Mouse (Mus musculus) heart, embryonic 15.5 days (tissue): ENCODE measurements around the gene Chrm1. TPM values are rescaled to one million over a fixed set of nuclear protein-coding genes. Genes with fewer than 3 reads are reported as not detected.
"Not testable (repeated sequence)": the region's sequence is repeated elsewhere in the genome, so short reads cannot be mapped to it uniquely, and the experiment has no call there.

Source experiments
- ATAC-seq: fragments of 200-750 bp; cut with Nextera tagmentation; replicated peaks from 2 replicates; pipeline ENCODE4 v1.8.0; 2017; ENCODE audit warnings: low read depth, moderate TSS enrichment; ENCODE audit not compliant: insufficient number of reproducible peaks, insufficient read depth, low FRiP score
- H3K27ac ChIP-seq: fragments of 300-500 bp; sonication (generic); 2 replicates; pipeline ENCODE4 v1.5.1; 2015; ENCODE audit warnings: mild to moderate bottlenecking, inconsistent platforms
- H3K27me3 ChIP-seq: fragments of 300-500 bp; sonication (generic); 2 replicates; pipeline ENCODE4 v1.6.1; 2015; ENCODE audit warnings: inconsistent platforms
- H3K36me3 ChIP-seq: fragments of 300-500 bp; sonication (generic); 2 replicates; pipeline ENCODE4 v1.6.1; 2015; ENCODE audit warnings: mild to moderate bottlenecking, inconsistent platforms
- H3K4me1 ChIP-seq: fragments of 300-500 bp; sonication (generic); replicated peaks from 2 replicates; pipeline ENCODE4 v1.6.1; 2015; ENCODE audit warnings: inconsistent platforms
- H3K4me2 ChIP-seq: fragments of 300-500 bp; sonication (generic); 2 replicates; pipeline ENCODE4 v1.6.1; 2015; ENCODE audit warnings: inconsistent platforms, mild to moderate bottlenecking, moderate library complexity
- H3K4me3 ChIP-seq: fragments of 300-500 bp; sonication (generic); 2 replicates; pipeline ENCODE4 v1.5.1; 2015; ENCODE audit warnings: mild to moderate bottlenecking, inconsistent platforms
- H3K9ac ChIP-seq: fragments of 300-500 bp; sonication (generic); 2 replicates; pipeline ENCODE4 v1.6.1; 2015; ENCODE audit warnings: mild to moderate bottlenecking, inconsistent platforms
- H3K9me3 ChIP-seq: fragments of 300-500 bp; sonication (generic); replicated peaks from 2 replicates; pipeline ENCODE4 v1.6.1; 2016; ENCODE audit warnings: inconsistent platforms
- WGBS: fragments of 180-500 bp; shearing (Covaris S2); methylation state at CpG from one replicate; pipeline ENCODE4 v1.1.7; 2015; ENCODE audit warnings: mixed read lengths; 5-methylcytosine and 5-hydroxymethylcytosine counted together
- polyA plus RNA-seq: library from polyadenylated mRNA; unstranded; fragments of >200 nt; fragmentation: Nextera tagmentation; extraction: Ambion mirVana; gene quantifications from 2 replicates; pipeline ENCODE4 v1.2.1, GENCODE M21; 2015

The Chrm1 gene
- polyA plus RNA-seq, 1 experiment from 2014 or later = 0.05 TPM

GRCm38 (mm10) chr19:8719037-8719436 lies 55.4 kb downstream of the Chrm1 start:
- not testable (repeated sequence) for H3K9me3 ChIP-seq, H3K4me2 ChIP-seq, H3K9ac ChIP-seq, H3K27me3 ChIP-seq, H3K27ac ChIP-seq, ATAC-seq, H3K36me3 ChIP-seq, H3K4me3 ChIP-seq
- peaks cover 19% of the 10 kb centered on the region for H3K4me1 ChIP-seq

- no peak overlapping the region for H3K4me3 ChIP-seq
- H3K9ac ChIP-seq = no peak overlapping the region
- ATAC-seq = no peak
- H3K27me3 ChIP-seq = no peaks in the 10 kb centered on the region
- H3K4me1 ChIP-seq = peaks cover 29% of the 10 kb centered on the region
- H3K4me2 ChIP-seq = no peak overlapping the region
- WGBS = 59% methylated on average over 1 of the region's 1 CpGs
- no peaks in the 10 kb centered on the region for H3K9me3 ChIP-seq
- H3K27ac ChIP-seq = no peak overlapping the region
- peaks cover 21% of the 10 kb centered on the region for H3K36me3 ChIP-seq
Observed at GRCm38 (mm10) chr19:8721378-8721777, 57.8 kb downstream of the Chrm1 start.

GRCm38 (mm10) chr19:8722021-8722420 lies 58.4 kb downstream of the Chrm1 start:
- peak overlapping the region; percentile 61 for H3K4me2 ChIP-seq
- peaks cover 29% of the 10 kb centered on the region for H3K4me1 ChIP-seq
- no peak overlapping the region for H3K27ac ChIP-seq
- H3K9me3 ChIP-seq = no peaks in the 10 kb centered on the region
- no peaks in the 10 kb centered on the region for H3K27me3 ChIP-seq
- H3K9ac ChIP-seq = peak overlapping the region; percentile 84
- H3K36me3 ChIP-seq = peaks cover 28% of the 10 kb centered on the region
- H3K4me3 ChIP-seq = peak overlapping the region; percentile 65
- ATAC-seq = no peak
- 50% methylated on average over 4 of the region's 4 CpGs for WGBS

GRCm38 (mm10) chr19:8722559-8722906 lies 58.9 kb downstream of the Chrm1 start:
- Histone ChIP-seq H3K4me3 (peak overlapping the region; percentile 65), H3K27me3 (no peaks in the 10 kb centered on the region), H3K4me1 (peaks cover 29% of the 10 kb centered on the region), H3K36me3 (peaks cover 28% of the 10 kb centered on the region), H3K4me2 (peak overlapping the region; percentile 61), H3K9ac (peak overlapping the region; percentile 84), H3K27ac (peak overlapping the region; percentile 95), H3K9me3 (no peaks in the 10 kb centered on the region)
- WGBS = under 1% methylated on average over 5 of the region's 5 CpGs
- no peak for ATAC-seq

GRCm38 (mm10) chr19:8722907-8723573 lies 59.5 kb downstream of the Chrm1 start, which contains the start of gene Slc3a2:
Gene Slc3a2 (minus strand): TSS chr19:8723369.
- no peaks in the 10 kb centered on the region for H3K27me3 ChIP-seq
- WGBS = under 1% methylated on average over 50 of the region's 50 CpGs
- peaks cover 29% of the 10 kb centered on the region for H3K4me1 ChIP-seq
- peak; percentile 98 for ATAC-seq
- H3K9ac ChIP-seq = peak within 1 kb of the TSS; percentile 84
- peak within 1 kb of the TSS; percentile 65 for H3K4me3 ChIP-seq
- H3K4me2 ChIP-seq = peak within 1 kb of the TSS; percentile 63
- H3K9me3 ChIP-seq = no peaks in the 10 kb centered on the region
- peak within 1 kb of the TSS; percentile 95 for H3K27ac ChIP-seq
- peaks cover 28% of the 10 kb centered on the region for H3K36me3 ChIP-seq

- Histone ChIP-seq H3K4me2 (peak overlapping the region; percentile 63), H3K36me3 (peaks cover 28% of the 10 kb centered on the region), H3K27ac (peak overlapping the region; percentile 88), H3K27me3 (no peaks in the 10 kb centered on the region), H3K9ac (peak overlapping the region; percentile 84), H3K4me3 (peak overlapping the region; percentile 65), H3K9me3 (no peaks in the 10 kb centered on the region), H3K4me1 (peaks cover 29% of the 10 kb centered on the region)
- no peak for ATAC-seq
- under 1% methylated on average over 20 of the region's 20 CpGs for WGBS
Observed at GRCm38 (mm10) chr19:8723574-8724346, 60.2 kb downstream of the Chrm1 start.

- ATAC-seq = no peak
- H3K36me3 ChIP-seq = peaks cover 28% of the 10 kb centered on the region
- peak overlapping the region; percentile 63 for H3K4me2 ChIP-seq
- no peaks in the 10 kb centered on the region for H3K9me3 ChIP-seq
- H3K4me1 ChIP-seq = peaks cover 29% of the 10 kb centered on the region
- H3K27me3 ChIP-seq = no peaks in the 10 kb centered on the region
- peak overlapping the region; percentile 84 for H3K9ac ChIP-seq
- 6% methylated on average over 2 of the region's 2 CpGs for WGBS
- peak overlapping the region; percentile 88 for H3K27ac ChIP-seq
- peak overlapping the region; percentile 65 for H3K4me3 ChIP-seq
Observed at GRCm38 (mm10) chr19:8724392-8724791, 60.8 kb downstream of the Chrm1 start.

- Histone ChIP-seq H3K9me3 (no peaks in the 10 kb centered on the region), H3K4me1 (peaks cover 29% of the 10 kb centered on the region), H3K36me3 (peaks cover 28% of the 10 kb centered on the region), H3K4me2 (peak overlapping the region; percentile 63), H3K27me3 (no peaks in the 10 kb centered on the region), H3K4me3 (peak overlapping the region; percentile 65), H3K9ac (0 out of 2 replicates have a peak overlapping the region, but pooled peaks have one; percentile 84), H3K27ac (no peak overlapping the region)
- 55% methylated on average over 4 of the region's 4 CpGs for WGBS
- ATAC-seq = no peak
Observed at GRCm38 (mm10) chr19:8725081-8725613, 61.6 kb downstream of the Chrm1 start.

- Histone ChIP-seq H3K4me3 (no peak overlapping the region), H3K27me3 (no peaks in the 10 kb centered on the region), H3K4me1 (peaks cover 24% of the 10 kb centered on the region), H3K4me2 (no peak overlapping the region), H3K36me3 (peaks cover 28% of the 10 kb centered on the region), H3K9me3 (no peaks in the 10 kb centered on the region), H3K27ac (no peak overlapping the region), H3K9ac (no peak overlapping the region)
- no peak for ATAC-seq
- WGBS = 35% methylated on average over 3 of the region's 3 CpGs
Observed at GRCm38 (mm10) chr19:8726609-8727390, 63.2 kb downstream of the Chrm1 start.

- H3K4me1 ChIP-seq = peaks cover 17% of the 10 kb centered on the region
- H3K27ac ChIP-seq = no peak overlapping the region
- H3K27me3 ChIP-seq = no peaks in the 10 kb centered on the region
- no peak overlapping the region for H3K4me3 ChIP-seq
- no peaks in the 10 kb centered on the region for H3K9me3 ChIP-seq
- peaks cover 28% of the 10 kb centered on the region for H3K36me3 ChIP-seq
- H3K9ac ChIP-seq = no peak overlapping the region
- H3K4me2 ChIP-seq = no peak overlapping the region
- 24% methylated on average over 5 of the region's 5 CpGs for WGBS
- no peak for ATAC-seq
Observed at GRCm38 (mm10) chr19:8727495-8728114, 64.0 kb downstream of the Chrm1 start.
